Mouse (Mus musculus) neural tube, embryonic 13.5 days (tissue): ENCODE results near the gene Ptpn9. TPM values are rescaled to one million over a fixed set of nuclear protein-coding genes. Genes with fewer than 3 reads are reported as not detected.

Experiments used
- ATAC-seq: fragments of 200-750 bp; cut with Nextera tagmentation; 2 replicates; pipeline ENCODE4 v1.8.0; 2017; ENCODE audit warnings: low read depth, mild to moderate bottlenecking, moderate TSS enrichment, moderate library complexity
- H3K27ac ChIP-seq: fragments of 300-500 bp; sonication (generic); replicated peaks from 2 replicates; pipeline ENCODE4 v1.5.1; 2015; ENCODE audit warnings: moderate library complexity, mild to moderate bottlenecking, inconsistent platforms
- H3K27me3 ChIP-seq: fragments of 300-500 bp; sonication (generic); 2 replicates; pipeline ENCODE4 v1.6.1; 2015; ENCODE audit warnings: mild to moderate bottlenecking, inconsistent platforms
- H3K36me3 ChIP-seq: fragments of 300-500 bp; sonication (generic); 2 replicates; pipeline ENCODE4 v1.6.1; 2015; ENCODE audit warnings: mild to moderate bottlenecking, inconsistent platforms
- H3K4me1 ChIP-seq: fragments of 300-500 bp; sonication (generic); replicated peaks from 2 replicates; pipeline ENCODE4 v1.6.1; 2015; ENCODE audit warnings: inconsistent platforms
- H3K4me2 ChIP-seq: fragments of 300-500 bp; sonication (generic); 2 replicates; pipeline ENCODE4 v1.6.1; 2015; ENCODE audit warnings: inconsistent platforms, mild to moderate bottlenecking, moderate library complexity
- H3K4me3 ChIP-seq: fragments of 300-500 bp; sonication (generic); 2 replicates; pipeline ENCODE4 v1.5.1; 2015; ENCODE audit warnings: mild to moderate bottlenecking, inconsistent platforms
- H3K9ac ChIP-seq: fragments of 300-500 bp; sonication (generic); 2 replicates; pipeline ENCODE4 v1.6.1; 2015; ENCODE audit warnings: moderate library complexity, mild to moderate bottlenecking, inconsistent platforms
- H3K9me3 ChIP-seq: fragments of 300-500 bp; sonication (generic); 2 replicates; pipeline ENCODE4 v1.6.1; 2016; ENCODE audit warnings: inconsistent platforms
- WGBS: fragments of 180-500 bp; shearing (Covaris S2); methylation state at CpG from one replicate; pipeline ENCODE4 v1.1.7; 2015; 5-methylcytosine and 5-hydroxymethylcytosine counted together
- polyA plus RNA-seq: library from polyadenylated mRNA; unstranded; fragments of >200 nt; fragmentation: Nextera tagmentation; extraction: Ambion mirVana; gene quantifications from 2 replicates; pipeline ENCODE4 v1.2.1, GENCODE M21; 2015

The Ptpn9 gene
- polyA plus RNA-seq, 1 experiment from 2014 or later, result 24.4 TPM

GRCm38 (mm10) chr9:57075681-57076381 is 81.1 kb downstream of the Ptpn9 start:
- peak overlapping the region; percentile 97 for H3K27ac ChIP-seq
- H3K9me3 ChIP-seq, result no peaks in the 10 kb centered on the region
- H3K4me3 ChIP-seq, result peak overlapping the region; percentile 67
- no peaks in the 10 kb centered on the region for H3K27me3 ChIP-seq
- peaks cover 38% of the 10 kb centered on the region for H3K4me1 ChIP-seq
- peak; percentile 88 for ATAC-seq
- H3K36me3 ChIP-seq, result no peaks in the 10 kb centered on the region
- under 1% methylated on average over 43 of the region's 43 CpGs for WGBS
- peak overlapping the region; percentile 94 for H3K4me2 ChIP-seq
- H3K9ac ChIP-seq, result peak overlapping the region; percentile 79

GRCm38 (mm10) chr9:57076701-57077660 is 82.3 kb downstream of the Ptpn9 start:
- no peaks in the 10 kb centered on the region for H3K36me3 ChIP-seq
- H3K4me3 ChIP-seq, result peak overlapping the region; percentile 67
- H3K9me3 ChIP-seq, result no peaks in the 10 kb centered on the region
- WGBS, result under 1% methylated on average over 71 of the region's 72 CpGs
- ATAC-seq, result peak; percentile 37
- peak overlapping the region; percentile 97 for H3K27ac ChIP-seq
- peaks cover 30% of the 10 kb centered on the region for H3K4me1 ChIP-seq
- peak overlapping the region; percentile 79 for H3K9ac ChIP-seq
- peak overlapping the region; percentile 89 for H3K4me2 ChIP-seq
- H3K27me3 ChIP-seq, result no peaks in the 10 kb centered on the region

- whole genome bisulfite sequencing, result 81% methylated on average over 3 of the region's 3 CpGs
- H3K4me1 ChIP-seq, result peaks cover 10% of the 10 kb centered on the region
- no peak for ATAC-seq
- no peak overlapping the region for H3K9ac ChIP-seq
- H3K4me3 ChIP-seq, result no peak overlapping the region
- H3K27ac ChIP-seq, result no peak overlapping the region
- peaks cover 22% of the 10 kb centered on the region for H3K36me3 ChIP-seq
- H3K27me3 ChIP-seq, result no peaks in the 10 kb centered on the region
- H3K9me3 ChIP-seq, result no peaks in the 10 kb centered on the region
- no peak overlapping the region for H3K4me2 ChIP-seq
Measured at GRCm38 (mm10) chr9:57082236-57082635, 87.5 kb downstream of the Ptpn9 start.

Other genes with a start within 250 kb of the Ptpn9 start
- 55.7 and 59.4 TPM in 2 replicates for gene Lingo1, start 198.5 kb upstream of the Ptpn9 start, polyA plus RNA-seq
- gene Odf3l1, start 130.2 kb upstream of the Ptpn9 start, polyA plus RNA-seq, result 0.28 TPM in 1 of 2 replicates, not detected in the other
- gene Cspg4, start 129.9 kb upstream of the Ptpn9 start, polyA plus RNA-seq, result 6.0 and 6.5 TPM in 2 replicates
- gene Snx33, start 66.6 kb upstream of the Ptpn9 start, polyA plus RNA-seq, result 2.9 TPM in 2 replicates
- gene Imp3, start 57.4 kb upstream of the Ptpn9 start, polyA plus RNA-seq, result 80.2 and 85.5 TPM in 2 replicates
- gene Snupn, start 44.0 kb upstream of the Ptpn9 start, polyA plus RNA-seq, result 28.7 and 29.0 TPM in 2 replicates
- 23.0 and 28.1 TPM in 2 replicates for gene Sin3a, start 77.1 kb downstream of the Ptpn9 start, polyA plus RNA-seq
- gene Man2c1, start 135.8 kb downstream of the Ptpn9 start, polyA plus RNA-seq, result 55.8 and 77.2 TPM in 2 replicates
- gene Neil1, start 153.4 kb downstream of the Ptpn9 start, polyA plus RNA-seq, result 8.5 and 9.8 TPM in 2 replicates
- gene Commd4, start 163.4 kb downstream of the Ptpn9 start, polyA plus RNA-seq, result 140 and 156 TPM in 2 replicates
- not detected in 2 replicates for gene Trcg1, start 241.6 kb downstream of the Ptpn9 start, polyA plus RNA-seq